Mouse (Mus musculus): ENCODE data around the gene Cryzl1.

DNA sequence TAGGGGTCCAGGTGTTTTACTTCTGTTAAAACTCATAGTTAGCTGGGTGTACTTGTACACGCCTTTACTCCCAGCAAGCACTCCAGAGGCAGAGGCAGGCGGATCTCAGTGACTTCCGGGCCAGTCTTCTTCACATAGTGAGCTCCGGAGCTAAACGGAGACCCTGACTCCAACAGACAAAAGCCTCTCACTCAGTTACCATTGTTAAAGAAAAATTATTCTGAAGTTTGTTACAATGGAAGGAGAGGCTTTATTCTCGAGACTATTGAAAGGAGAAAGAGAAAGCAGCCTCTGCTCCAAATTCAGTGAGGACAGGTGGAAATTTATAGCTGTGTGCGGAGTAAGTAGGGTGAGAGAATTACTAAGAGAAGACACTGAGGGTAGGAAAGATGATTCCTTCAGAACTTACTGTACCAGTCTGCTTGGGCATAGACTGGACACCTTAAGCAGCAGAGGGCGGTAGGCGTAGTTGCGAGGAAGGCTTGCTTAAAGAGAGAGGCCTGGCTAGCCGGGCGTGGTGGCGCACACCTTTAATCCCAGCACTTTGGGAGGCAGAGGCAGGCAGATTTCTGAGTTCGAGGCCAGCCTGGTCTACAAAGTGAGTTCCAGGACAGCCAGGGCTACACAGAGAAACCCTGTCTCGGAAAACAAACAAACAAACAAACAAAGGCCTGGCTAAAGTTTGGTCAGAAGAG lies 36.5 kb upstream of the Cryzl1 start:
- TF ChIP-seq CTCF (IDR thresholded peaks at IDR 0.05; ENCODE audit: borderline replicate concordance, control insufficient read depth, extremely low read depth, insufficient read depth, low read length, poor library complexity): no peak
- no peak for TF ChIP-seq POLR2A (IDR thresholded peaks at IDR 0.05; ENCODE audit: control insufficient read depth, extremely low read depth, insufficient read depth, low read length, poor library complexity)

Data from thymus, adult 2 months (tissue).